Mouse (Mus musculus) heart, adult 2 months (tissue): ENCODE measurements around the gene Cenpu.

ENCODE experiments used
- CTCF ChIP-seq: fragments of 200-600 bp; IDR thresholded peaks from 2 replicates; pipeline ENCODE4 v1.8.1; 2022; ENCODE audit warnings: antibody characterized with exemption, mild to moderate bottlenecking, moderate library complexity
- EP300 ChIP-seq: fragments of 200-500 bp; IDR thresholded peaks from 2 replicates; pipeline ENCODE4 v1.6.1; 2011; ENCODE audit warnings: low read depth, low read length, control low read depth; ENCODE audit not compliant: insufficient read depth
- POLR2A ChIP-seq: fragments of 200-500 bp; IDR thresholded peaks from 2 replicates; pipeline ENCODE4 v1.6.1; 2011; ENCODE audit warnings: mild to moderate bottlenecking, low read depth, low read length, control low read depth; ENCODE audit not compliant: insufficient read depth

- TF ChIP-seq CTCF, result no peak
- no peak for TF ChIP-seq POLR2A
- no peak for TF ChIP-seq EP300
Measured at GRCm38 (mm10) chr8:46502333-46503071, 49.3 kb upstream of the Cenpu start.
